Mouse (Mus musculus) olfactory bulb, adult 2 months (tissue): ENCODE data around the gene Gjb6.

ENCODE experiments used
- CTCF ChIP-seq: fragments of 200-500 bp; IDR thresholded peaks from 2 replicates; pipeline ENCODE4 v1.5.1; 2012; ENCODE audit warnings: low read depth, mild to moderate bottlenecking, low read length, moderate library complexity; ENCODE audit not compliant: insufficient read depth
- POLR2A ChIP-seq: fragments of 200-500 bp; IDR thresholded peaks from 2 replicates; pipeline ENCODE4 v1.6.1; 2012; ENCODE audit warnings: mild to moderate bottlenecking, low read depth, low read length, moderate library complexity; ENCODE audit not compliant: insufficient read depth

DNA sequence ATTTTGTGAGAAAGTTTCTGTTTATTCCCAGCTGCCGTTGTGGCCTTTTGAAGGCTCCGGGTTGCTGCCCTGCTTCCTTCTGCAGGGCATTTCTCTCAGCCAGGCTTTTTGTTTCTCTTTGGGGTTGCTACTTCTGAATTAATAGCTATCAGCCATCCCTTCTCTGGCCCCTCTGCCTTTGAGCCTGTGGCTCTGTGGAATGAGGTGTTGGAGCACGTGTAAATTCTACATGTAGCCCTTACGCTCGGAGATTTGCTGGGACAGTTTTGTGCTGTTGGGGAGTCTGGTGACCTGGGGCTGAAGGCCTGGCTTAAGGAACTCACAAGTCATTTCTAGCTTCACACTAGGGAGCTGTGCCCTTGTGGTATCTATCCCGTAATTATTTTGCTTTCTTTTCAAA is 21.5 kb upstream of the Gjb6 start:
- no peak for TF ChIP-seq CTCF
- no peak for TF ChIP-seq POLR2A
